Mouse (Mus musculus) CH12.LX (cell line): Measurements from ENCODE around the gene Man1a.

Source experiments
- CTCF ChIP-seq, 2 experiments: IDR thresholded peaks in 1 of 2; conservative IDR thresholded peaks in 1 of 2; 2 replicates each; pipeline ENCODE4 v1.5.1; 2011 to 2012; ENCODE audit warnings: low read depth in 2 of 2, low read length in 2 of 2, improper control_type of control experiment in 1 of 2, inconsistent platforms in 1 of 2, mild to moderate bottlenecking in 1 of 2, moderate library complexity in 1 of 2
- E2F4 ChIP-seq: IDR thresholded peaks from 2 replicates; pipeline ENCODE4 v1.6.1; 2011; ENCODE audit warnings: low read depth, low read length, improper control_type of control experiment; ENCODE audit not compliant: insufficient replicate concordance
- ELF1 ChIP-seq: IDR thresholded peaks from 2 replicates; pipeline ENCODE4 v1.6.1; 2014; ENCODE audit warnings: low read depth, mild to moderate bottlenecking, inconsistent platforms, low read length, improper control_type of control experiment
- JUND ChIP-seq: conservative IDR thresholded peaks from 2 replicates; pipeline ENCODE4 v1.6.1; 2011; ENCODE audit warnings: low read depth, low read length, improper control_type of control experiment
- KAT2A ChIP-seq: IDR thresholded peaks from 2 replicates; pipeline ENCODE4 v1.6.1; 2012; ENCODE audit warnings: low read length, improper control_type of control experiment, inconsistent platforms; ENCODE audit not compliant: insufficient replicate concordance
- MAX ChIP-seq: IDR thresholded peaks from 2 replicates; pipeline ENCODE4 v1.6.1; 2011; ENCODE audit warnings: low read length, improper control_type of control experiment
- MAZ ChIP-seq: IDR thresholded peaks from 2 replicates; pipeline ENCODE4 v1.6.1; 2012; ENCODE audit warnings: low read depth, mild to moderate bottlenecking, inconsistent platforms, low read length, improper control_type of control experiment, moderate library complexity
- NRF1 ChIP-seq: IDR thresholded peaks from 2 replicates; pipeline ENCODE4 v1.6.1; 2014; ENCODE audit warnings: low read depth, mild to moderate bottlenecking, inconsistent platforms, low read length, improper control_type of control experiment, moderate library complexity
- POLR2A ChIP-seq: IDR thresholded peaks from 2 replicates; pipeline ENCODE4 v1.6.1; 2011; ENCODE audit warnings: low read depth, mild to moderate bottlenecking, improper control_type of control experiment, low read length
- POLR2AphosphoS2 ChIP-seq: IDR thresholded peaks from 2 replicates; pipeline ENCODE4 v1.6.1; 2011; ENCODE audit warnings: low read depth, low read length, improper control_type of control experiment
- RCOR1 ChIP-seq: conservative IDR thresholded peaks from 2 replicates; pipeline ENCODE4 v1.6.1; 2012; ENCODE audit warnings: low read depth, mild to moderate bottlenecking, inconsistent platforms, low read length, improper control_type of control experiment
- USF1 ChIP-seq: IDR thresholded peaks from 2 replicates; pipeline ENCODE4 v1.6.1; 2014; ENCODE audit warnings: low read depth, mild to moderate bottlenecking, inconsistent platforms, low read length, improper control_type of control experiment
- ZC3H11A ChIP-seq: IDR thresholded peaks from 2 replicates; pipeline ENCODE4 v1.6.1; 2012; ENCODE audit warnings: low read depth, mild to moderate bottlenecking, inconsistent platforms, low read length, improper control_type of control experiment
- ZNF384 ChIP-seq: IDR thresholded peaks from 2 replicates; pipeline ENCODE4 v1.6.1; 2012; ENCODE audit warnings: low read depth, low read length, improper control_type of control experiment, inconsistent platforms

DNA sequence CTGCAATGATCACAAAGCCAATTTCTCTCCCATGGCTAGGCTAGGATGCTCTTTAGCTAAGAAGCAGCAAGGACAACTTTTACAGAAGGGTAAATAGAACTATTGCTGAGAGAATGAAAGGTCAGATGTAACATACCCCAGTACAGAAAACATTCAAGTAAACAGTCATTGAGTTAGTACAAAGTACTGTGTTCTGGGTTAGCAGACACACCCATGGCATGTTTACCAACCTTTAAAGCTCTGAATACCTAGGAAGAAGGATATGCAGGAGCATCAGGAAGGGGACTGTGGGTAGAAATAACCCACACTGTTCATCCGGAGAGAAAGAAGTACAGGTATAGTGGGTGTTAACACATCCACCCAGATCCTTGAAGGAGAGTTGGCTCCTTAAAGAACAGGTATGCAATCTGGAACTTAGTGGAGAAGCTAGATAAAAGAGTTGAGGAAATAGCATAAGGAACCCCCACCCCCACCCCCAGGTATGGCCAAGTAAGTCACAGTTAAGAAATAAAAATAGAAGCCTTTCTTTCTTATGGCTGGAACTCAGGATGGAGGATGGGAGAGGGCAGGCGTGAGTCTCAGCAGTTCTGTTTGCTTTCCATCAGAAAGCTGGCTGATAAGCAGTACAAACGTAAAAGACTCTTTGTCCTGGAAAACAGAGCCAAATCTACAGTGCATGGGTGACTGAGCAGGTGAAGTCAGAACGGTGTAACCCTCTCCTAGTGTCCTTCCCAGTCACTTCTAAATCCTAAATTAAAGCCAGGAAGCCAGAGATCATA is 146.5 kb downstream of the Man1a start:
- no peak for TF ChIP-seq ZNF384
- no peak for TF ChIP-seq RCOR1
- no peak for TF ChIP-seq ZC3H11A
- no peak for TF ChIP-seq MAZ
- no peak for TF ChIP-seq ELF1
- TF ChIP-seq USF1: no peak
- no peak for TF ChIP-seq E2F4
- TF ChIP-seq NRF1: no peak
- TF ChIP-seq POLR2A: no peak
- TF ChIP-seq CTCF (conservative IDR thresholded peaks at IDR 0.05 in 1 of 2, IDR thresholded peaks at IDR 0.05 in 1 of 2; ENCODE audit: low read depth in 2 of 2, low read length in 2 of 2): no peak
- TF ChIP-seq JUND: no peak
- TF ChIP-seq POLR2AphosphoS2: no peak
- TF ChIP-seq MAX: no peak
- TF ChIP-seq KAT2A: no peak
